Mouse (Mus musculus) intestine, embryonic 16.5 days (tissue): ENCODE measurements around the gene Rec114. TPM values are rescaled to one million over a fixed set of nuclear protein-coding genes. Genes with fewer than 3 reads are reported as not detected.

Experiments
- ATAC-seq: fragments of 200-750 bp; cut with Nextera tagmentation; 2 replicates; pipeline ENCODE4 v1.8.0; 2017; ENCODE audit warnings: moderate TSS enrichment, moderate library complexity
- H3K27ac ChIP-seq: fragments of 300-500 bp; sonication (generic); 2 replicates; pipeline ENCODE4 v1.5.1; 2014; ENCODE audit warnings: mild to moderate bottlenecking, low read length
- H3K27me3 ChIP-seq: fragments of 300-500 bp; sonication (generic); replicated peaks from 2 replicates; pipeline ENCODE4 v1.6.1; 2014; ENCODE audit warnings: low read length, control low read depth, mixed read lengths; ENCODE audit not compliant: control insufficient read depth, insufficient read depth
- H3K36me3 ChIP-seq: fragments of 300-500 bp; sonication (generic); 2 replicates; pipeline ENCODE4 v1.6.1; 2014; ENCODE audit warnings: low read length, control low read depth; ENCODE audit not compliant: control insufficient read depth, insufficient read depth
- H3K4me1 ChIP-seq: fragments of 300-500 bp; sonication (generic); 2 replicates; pipeline ENCODE4 v1.6.1; 2014; ENCODE audit warnings: low read length, control low read depth, mixed read lengths; ENCODE audit not compliant: control insufficient read depth, insufficient read depth
- H3K4me2 ChIP-seq: fragments of 300-500 bp; sonication (generic); 2 replicates; pipeline ENCODE4 v1.6.1; 2014; ENCODE audit warnings: low read depth, low read length, control low read depth
- H3K4me3 ChIP-seq: fragments of 300-500 bp; sonication (generic); 2 replicates; pipeline ENCODE4 v1.5.1; 2014; ENCODE audit warnings: mild to moderate bottlenecking, low read length
- H3K9ac ChIP-seq: fragments of 300-500 bp; sonication (generic); 2 replicates; pipeline ENCODE4 v1.6.1; 2014; ENCODE audit warnings: low read depth, low read length
- H3K9me3 ChIP-seq: fragments of 300-500 bp; sonication (generic); 2 replicates; pipeline ENCODE4 v1.6.1; 2016; ENCODE audit warnings: low read length, control low read depth; ENCODE audit not compliant: control insufficient read depth
- WGBS: fragments of 180-500 bp; shearing (Covaris S2); extraction: QIAGEN DNeasy Blood & Tissue Kit; methylation state at CpG from one replicate; pipeline ENCODE4 v1.1.7; 2014; 5-methylcytosine and 5-hydroxymethylcytosine counted together
- polyA plus RNA-seq: library from polyadenylated mRNA; unstranded; fragments of >200 nt; fragmentation: Nextera tagmentation; extraction: Ambion mirVana; gene quantifications from 2 replicates; pipeline ENCODE4 v1.2.1, GENCODE M21; 2015

The Rec114 gene
- polyA plus RNA-seq, 1 experiment from 2014 or later, result 1.4 TPM

GRCm38 (mm10) chr9:58758754-58759153 is 15.0 kb upstream of the Rec114 start:
- no peaks in the 10 kb centered on the region for H3K27me3 ChIP-seq
- no peak overlapping the region for H3K4me2 ChIP-seq
- no peaks in the 10 kb centered on the region for H3K36me3 ChIP-seq
- no peak overlapping the region for H3K27ac ChIP-seq
- H3K4me3 ChIP-seq, result no peak overlapping the region
- no peak overlapping the region for H3K9ac ChIP-seq
- no peaks in the 10 kb centered on the region for H3K9me3 ChIP-seq
- 85% methylated on average over 7 of the region's 7 CpGs for WGBS
- no peaks in the 10 kb centered on the region for H3K4me1 ChIP-seq
- no peak for ATAC-seq

- H3K9me3 ChIP-seq, result no peaks in the 10 kb centered on the region
- H3K27me3 ChIP-seq, result no peaks in the 10 kb centered on the region
- H3K4me1 ChIP-seq, result no peaks in the 10 kb centered on the region
- no peak overlapping the region for H3K4me3 ChIP-seq
- no peak for ATAC-seq
- H3K9ac ChIP-seq, result no peak overlapping the region
- 63% methylated on average over 12 of the region's 12 CpGs for WGBS
- no peak overlapping the region for H3K4me2 ChIP-seq
- H3K27ac ChIP-seq, result no peak overlapping the region
- no peaks in the 10 kb centered on the region for H3K36me3 ChIP-seq
Measured at GRCm38 (mm10) chr9:58756371-58757132, 12.8 kb upstream of the Rec114 start.

GRCm38 (mm10) chr9:58753606-58754005 is 9.8 kb upstream of the Rec114 start:
- Histone ChIP-seq H3K36me3 (no peaks in the 10 kb centered on the region), H3K4me2 (no peak overlapping the region), H3K9ac (no peak overlapping the region), H3K27me3 (no peaks in the 10 kb centered on the region), H3K9me3 (no peaks in the 10 kb centered on the region), H3K27ac (no peak overlapping the region), H3K4me1 (no peaks in the 10 kb centered on the region), H3K4me3 (no peak overlapping the region)
- no peak for ATAC-seq
- 73% methylated on average over 1 of the region's 1 CpGs for WGBS

GRCm38 (mm10) chr9:58748142-58748541 is 4.4 kb upstream of the Rec114 start:
- Histone ChIP-seq H3K4me3 (no peak overlapping the region), H3K9me3 (no peaks in the 10 kb centered on the region), H3K27me3 (no peaks in the 10 kb centered on the region), H3K9ac (no peak overlapping the region), H3K4me1 (no peaks in the 10 kb centered on the region), H3K27ac (no peak overlapping the region), H3K36me3 (no peaks in the 10 kb centered on the region), H3K4me2 (no peak overlapping the region)
- no peak for ATAC-seq
- whole genome bisulfite sequencing, result 48% methylated on average over 4 of the region's 4 CpGs

- Histone ChIP-seq H3K27ac (no peak overlapping the region), H3K4me2 (no peak overlapping the region)
Measured at GRCm38 (mm10) chr9:58747328-58747755, 3.6 kb upstream of the Rec114 start.

GRCm38 (mm10) chr9:58742692-58743091 is 1.1 kb downstream of the Rec114 start:
- 98% methylated on average over 2 of the region's 2 CpGs for WGBS

More at GRCm38 (mm10) chr9:58747328-58747755, 3.6 kb upstream of the Rec114 start:
- H3K4me3 ChIP-seq, result no peak overlapping the region
- ATAC-seq, result no peak
- no peak overlapping the region for H3K9ac ChIP-seq
- 49% methylated on average over 6 of the region's 6 CpGs for WGBS
- H3K9me3 ChIP-seq, result no peaks in the 10 kb centered on the region
- H3K4me1 ChIP-seq, result no peaks in the 10 kb centered on the region
- H3K27me3 ChIP-seq, result no peaks in the 10 kb centered on the region
- no peaks in the 10 kb centered on the region for H3K36me3 ChIP-seq

GRCm38 (mm10) chr9:58741369-58741768 is 2.4 kb downstream of the Rec114 start:
- 78% methylated on average over 20 of the region's 20 CpGs for WGBS
- Histone ChIP-seq H3K4me1 (no peaks in the 10 kb centered on the region), H3K4me2 (no peak overlapping the region), H3K9ac (no peak overlapping the region), H3K27me3 (no peaks in the 10 kb centered on the region), H3K4me3 (no peak overlapping the region), H3K9me3 (no peaks in the 10 kb centered on the region), H3K36me3 (no peaks in the 10 kb centered on the region), H3K27ac (no peak overlapping the region)
- ATAC-seq, result no peak

More at GRCm38 (mm10) chr9:58742692-58743091, 1.1 kb downstream of the Rec114 start:
- H3K9ac ChIP-seq, result no peak overlapping the region
- H3K4me1 ChIP-seq, result no peaks in the 10 kb centered on the region
- ATAC-seq, result no peak
- H3K36me3 ChIP-seq, result no peaks in the 10 kb centered on the region
- no peaks in the 10 kb centered on the region for H3K9me3 ChIP-seq
- H3K27ac ChIP-seq, result no peak overlapping the region
- no peak overlapping the region for H3K4me3 ChIP-seq
- H3K27me3 ChIP-seq, result no peaks in the 10 kb centered on the region
- H3K4me2 ChIP-seq, result no peak overlapping the region

- no peaks in the 10 kb centered on the region for H3K27me3 ChIP-seq
- 60% methylated on average over 9 of the region's 9 CpGs for WGBS
- no peak overlapping the region for H3K4me3 ChIP-seq
- H3K4me1 ChIP-seq, result no peaks in the 10 kb centered on the region
- H3K36me3 ChIP-seq, result no peaks in the 10 kb centered on the region
- H3K4me2 ChIP-seq, result no peak overlapping the region
- H3K9me3 ChIP-seq, result no peaks in the 10 kb centered on the region
- no peak overlapping the region for H3K9ac ChIP-seq
- H3K27ac ChIP-seq, result no peak overlapping the region
- no peak for ATAC-seq
Measured at GRCm38 (mm10) chr9:58739791-58740190, 4.0 kb downstream of the Rec114 start.

- Histone ChIP-seq H3K4me2 (no peak overlapping the region), H3K4me1 (no peaks in the 10 kb centered on the region), H3K36me3 (no peaks in the 10 kb centered on the region), H3K4me3 (no peak overlapping the region), H3K9me3 (no peaks in the 10 kb centered on the region), H3K27ac (no peak overlapping the region), H3K27me3 (no peaks in the 10 kb centered on the region), H3K9ac (no peak overlapping the region)
- ATAC-seq, result no peak
- 69% methylated on average over 11 of the region's 11 CpGs for WGBS
Measured at GRCm38 (mm10) chr9:58723165-58723564, 20.6 kb downstream of the Rec114 start.

- H3K9me3 ChIP-seq, result no peaks in the 10 kb centered on the region
- no peaks in the 10 kb centered on the region for H3K27me3 ChIP-seq
- H3K4me1 ChIP-seq, result no peaks in the 10 kb centered on the region
- no peak for ATAC-seq
- no peak overlapping the region for H3K27ac ChIP-seq
- no peak overlapping the region for H3K4me2 ChIP-seq
- 83% methylated on average over 5 of the region's 5 CpGs for WGBS
- no peak overlapping the region for H3K9ac ChIP-seq
- no peaks in the 10 kb centered on the region for H3K36me3 ChIP-seq
- H3K4me3 ChIP-seq, result no peak overlapping the region
Measured at GRCm38 (mm10) chr9:58722151-58722550, 21.6 kb downstream of the Rec114 start.
